Mouse (Mus musculus): Measurements from ENCODE around the gene Coq5. TPM values are rescaled to one million over a fixed set of nuclear protein-coding genes. Genes with fewer than 3 reads are reported as not detected.

Gene Coq5
- total and polyA plus RNA-seq, 3 experiments, result 40.5 to 43.3 TPM; not detected in 1

DNA sequence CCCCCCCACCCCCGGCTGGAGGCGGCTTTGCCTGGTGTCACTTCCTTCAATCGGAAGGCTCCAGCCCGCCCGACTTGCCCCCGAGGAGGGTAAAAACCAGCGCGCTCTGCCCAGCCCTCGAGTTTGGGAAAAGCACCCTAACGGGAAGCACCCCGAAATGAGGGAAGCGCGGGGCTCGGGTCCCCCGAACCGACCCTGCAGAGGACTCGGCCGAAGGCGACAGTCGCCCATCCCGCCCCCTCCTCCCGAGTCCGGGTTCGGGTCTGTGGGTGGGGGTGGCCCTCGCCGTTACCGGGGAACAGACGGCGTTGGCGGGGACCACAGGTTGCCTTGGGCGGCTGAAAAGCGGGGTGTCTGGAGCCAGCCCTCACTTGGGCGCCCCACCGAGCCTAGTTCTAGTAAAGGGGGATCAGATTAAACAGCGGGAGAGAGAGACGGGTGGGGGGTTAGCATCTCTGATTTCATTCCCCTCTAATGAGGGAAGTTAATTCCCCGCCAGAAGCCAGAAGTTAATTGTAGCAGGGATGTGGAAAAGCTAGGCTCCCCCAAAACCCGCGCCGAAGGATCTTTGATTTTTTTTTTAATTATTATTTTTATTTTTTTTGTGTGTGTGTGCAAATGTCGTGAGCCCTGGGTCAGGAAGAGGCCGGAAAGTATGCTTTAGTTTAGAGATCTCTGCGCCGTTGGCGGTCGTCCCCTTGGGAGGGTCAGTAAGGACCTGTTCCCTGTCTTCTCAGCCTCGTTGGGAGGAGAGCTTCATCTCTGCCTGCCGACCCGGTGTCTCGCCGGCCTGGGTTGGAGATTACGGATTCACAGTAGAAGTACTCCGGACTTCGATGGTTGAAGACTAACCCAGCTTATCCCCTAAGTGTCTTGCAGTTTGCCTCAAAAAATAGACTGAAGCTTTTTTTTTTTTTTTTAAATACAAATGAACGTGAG, 48.4 kb downstream of the Coq5 start:
- peak overlapping the region; percentile 94 to 95 for H3K4me3 ChIP-seq (ENCODE audit: control insufficient read depth in 1 of 2, insufficient read depth in 1 of 2, low read depth in 2 of 2, low read length in 2 of 2)
- H3K4me1 ChIP-seq (ENCODE audit: control insufficient read depth in 1 of 2, insufficient read depth in 2 of 2, low read length in 2 of 2), result peaks cover 2 to 14% of the 10 kb centered on the region in 2 experiments; a peak in 2 of 4 replicates
- peak overlapping the region; percentile 59 for H3K27ac ChIP-seq (ENCODE audit: control insufficient read depth, low read depth, low read length)
- DNase-seq (ENCODE audit: low read depth, low spot score), result peak; percentile 51
- peaks cover 49% of the 10 kb centered on the region for H3K79me2 ChIP-seq (ENCODE audit: control insufficient read depth, insufficient read depth, low read length, poor library complexity)
- no peak for TF ChIP-seq EP300 (IDR thresholded peaks at IDR 0.05; ENCODE audit: low read depth in 1 of 2, low read length in 2 of 2)
- no peak for TF ChIP-seq CHD2 (IDR thresholded peaks at IDR 0.05; ENCODE audit: low read length)
- no peak for TF ChIP-seq ZKSCAN1 (IDR thresholded peaks at IDR 0.05; ENCODE audit: low read depth, low read length)
- no peak for TF ChIP-seq HCFC1 (IDR thresholded peaks at IDR 0.05; ENCODE audit: low read depth, low read length)
- TF ChIP-seq USF2 (IDR thresholded peaks at IDR 0.05; ENCODE audit: borderline replicate concordance in 1 of 2, insufficient read depth in 1 of 2, low read depth in 1 of 2, low read length in 2 of 2), result no peak
- no peak for TF ChIP-seq TAL1 (IDR thresholded peaks at IDR 0.05; ENCODE audit: low read length)
- no peak for TF ChIP-seq E2F4 (IDR thresholded peaks at IDR 0.05; ENCODE audit: borderline replicate concordance, low read depth, low read length)
- TF ChIP-seq SMC3 (IDR thresholded peaks at IDR 0.05; ENCODE audit: low read depth, low read length), result no peak
- no peak; the same call in 1 of the 2 replicates for TF ChIP-seq CHD1 (IDR thresholded peaks at IDR 0.05; ENCODE audit: low read depth, low read length)
- peak; percentile 37; the same call in 1 of the 2 replicates for TF ChIP-seq ZNF384 (IDR thresholded peaks at IDR 0.05; ENCODE audit: low read depth, low read length)
- TF ChIP-seq SIN3A (IDR thresholded peaks at IDR 0.05; ENCODE audit: low read length), result peak; percentile 31; the same call in 1 of the 2 replicates
- no peak for TF ChIP-seq GABPA (IDR thresholded peaks at IDR 0.05; ENCODE audit: low read depth, low read length)
- no peak for TF ChIP-seq MAX (IDR thresholded peaks at IDR 0.05; ENCODE audit: low read length)
- TF ChIP-seq RAD21 (IDR thresholded peaks at IDR 0.05; ENCODE audit: low read depth, low read length), result no peak
- no peak for TF ChIP-seq NRF1 (IDR thresholded peaks at IDR 0.05; ENCODE audit: insufficient read depth, low read depth, low read length, poor library complexity, severe bottlenecking)
- no peak for TF ChIP-seq NELFE (IDR thresholded peaks at IDR 0.05; ENCODE audit: low read depth, low read length)
- TF ChIP-seq TBP (IDR thresholded peaks at IDR 0.05; ENCODE audit: low read depth, low read length), result no peak
- TF ChIP-seq MXI1 (IDR thresholded peaks at IDR 0.05; ENCODE audit: low read depth, low read length), result peak; percentile 32
- peaks cover 4 to 35% of the 10 kb centered on the region in 2 experiments for H3K36me3 ChIP-seq (ENCODE audit: control insufficient read depth in 1 of 2, insufficient read depth in 2 of 2, low read length in 2 of 2)
- H3K9ac ChIP-seq (ENCODE audit: control insufficient read depth, low read depth, low read length, poor library complexity, severe bottlenecking), result peak overlapping the region; percentile 92
- no peaks in the 10 kb centered on the region for H3K9me3 ChIP-seq (replicated peaks; ENCODE audit: insufficient read depth, low read length)
- no peaks in the 10 kb centered on the region for H3K27me3 ChIP-seq (ENCODE audit: control insufficient read depth in 1 of 2, insufficient read depth in 2 of 2, low read length in 2 of 2)

DNA sequence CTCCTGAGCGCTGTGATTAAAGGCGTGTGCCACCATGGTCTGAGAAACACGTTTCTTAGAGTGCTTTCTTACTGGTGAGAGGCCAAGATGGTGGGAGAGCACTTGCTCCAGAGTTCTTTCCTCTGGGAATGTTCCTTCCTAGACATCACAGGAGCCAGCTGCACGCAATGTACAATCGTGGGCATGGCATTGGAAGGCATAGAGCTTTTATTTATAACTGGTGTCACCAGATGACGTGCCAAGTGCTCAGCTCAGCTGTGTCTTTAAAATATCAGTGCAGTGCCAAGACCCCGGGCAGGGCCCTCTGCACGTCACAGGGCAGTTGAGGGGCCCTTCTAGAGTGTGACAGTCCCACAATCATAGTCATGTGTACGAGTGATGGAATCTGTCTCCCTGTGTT, 51.5 kb downstream of the Coq5 start:
- no peak overlapping the region for H3K9ac ChIP-seq (ENCODE audit: control insufficient read depth, low read depth, low read length, poor library complexity, severe bottlenecking)
- H3K4me3 ChIP-seq (ENCODE audit: control insufficient read depth in 1 of 2, insufficient read depth in 1 of 2, low read depth in 2 of 2, low read length in 2 of 2), result no peak overlapping the region

More for the DNA sequence above, 51.5 kb downstream of the Coq5 start:
- H3K9me3 ChIP-seq (replicated peaks; ENCODE audit: insufficient read depth, low read length), result no peaks in the 10 kb centered on the region
- peaks cover 14 to 46% of the 10 kb centered on the region in 2 experiments for H3K36me3 ChIP-seq (ENCODE audit: control insufficient read depth in 1 of 2, insufficient read depth in 2 of 2, low read length in 2 of 2)
- H3K27me3 ChIP-seq (ENCODE audit: control insufficient read depth in 1 of 2, insufficient read depth in 2 of 2, low read length in 2 of 2), result no peaks in the 10 kb centered on the region
- H3K27ac ChIP-seq (ENCODE audit: control insufficient read depth, low read depth, low read length), result no peak overlapping the region
- no peak for DNase-seq (ENCODE audit: low read depth, low spot score)
- peaks cover 54% of the 10 kb centered on the region for H3K79me2 ChIP-seq (ENCODE audit: control insufficient read depth, insufficient read depth, low read length, poor library complexity)
- TF ChIP-seq USF1 (IDR thresholded peaks at IDR 0.05; ENCODE audit: low read depth, low read length), result no peak
- TF ChIP-seq EP300 (IDR thresholded peaks at IDR 0.05; ENCODE audit: low read depth in 1 of 2, low read length in 2 of 2), result no peak
- TF ChIP-seq ZC3H11A (IDR thresholded peaks at IDR 0.05; ENCODE audit: low read depth, low read length), result no peak
- TF ChIP-seq ZNF384 (IDR thresholded peaks at IDR 0.05; ENCODE audit: low read depth, low read length), result no peak
- TF ChIP-seq ZMIZ1 (IDR thresholded peaks at IDR 0.05; ENCODE audit: low read depth, low read length), result no peak
- no peak for TF ChIP-seq NELFE (IDR thresholded peaks at IDR 0.05; ENCODE audit: low read depth, low read length)
- no peak for TF ChIP-seq CHD2 (IDR thresholded peaks at IDR 0.05; ENCODE audit: low read length)
- TF ChIP-seq E2F4 (IDR thresholded peaks at IDR 0.05; ENCODE audit: borderline replicate concordance, low read depth, low read length), result no peak
- no peak for TF ChIP-seq SMC3 (IDR thresholded peaks at IDR 0.05; ENCODE audit: low read depth, low read length)
- no peak for TF ChIP-seq TAL1 (IDR thresholded peaks at IDR 0.05; ENCODE audit: low read length)
- no peak for TF ChIP-seq MYC (IDR thresholded peaks at IDR 0.05; ENCODE audit: low read depth, low read length)
- TF ChIP-seq HCFC1 (IDR thresholded peaks at IDR 0.05; ENCODE audit: low read depth, low read length), result no peak
- TF ChIP-seq GABPA (IDR thresholded peaks at IDR 0.05; ENCODE audit: low read depth, low read length), result no peak
- no peak for TF ChIP-seq ETS1 (IDR thresholded peaks at IDR 0.05; ENCODE audit: low read depth, low read length)
- no peak for TF ChIP-seq MYB (IDR thresholded peaks at IDR 0.05; ENCODE audit: low read depth, low read length)
- no peak for TF ChIP-seq KAT2A (conservative IDR thresholded peaks at IDR 0.05; ENCODE audit: low read depth, low read length)
- peaks cover 12 to 30% of the 10 kb centered on the region in 2 experiments for H3K4me1 ChIP-seq (ENCODE audit: control insufficient read depth in 1 of 2, insufficient read depth in 2 of 2, low read length in 2 of 2)

Measured in MEL (cell line).